Mouse (Mus musculus): ENCODE measurements around the gene Gm11032.
A peak's percentile ranks its signal among the peaks of the same experiment; 100 is the strongest.
"Not testable (repeated sequence)": the region's sequence is repeated elsewhere in the genome, so short reads cannot be mapped to it uniquely, and the experiment has no call there.

Gm11032 gene

GRCm38 (mm10) chr11:4625931-4626330, 6.1 kb downstream of the Gm11032 start:
- no peak for DNase-seq (ENCODE audit: low spot score in 2 of 2)

GRCm38 (mm10) chr11:4627636-4628035, 7.8 kb downstream of the Gm11032 start:
- DNase-seq (ENCODE audit: low spot score in 2 of 2): no peak

- no peak for DNase-seq (ENCODE audit: low spot score in 2 of 2)
Observed at GRCm38 (mm10) chr11:4629861-4630280, 10.0 kb downstream of the Gm11032 start.

- no peak for DNase-seq (ENCODE audit: low spot score in 2 of 2)
Observed at GRCm38 (mm10) chr11:4633420-4633819, 13.6 kb downstream of the Gm11032 start.

- no peak for DNase-seq (ENCODE audit: low spot score in 2 of 2)
Observed at GRCm38 (mm10) chr11:4634395-4634794, 14.5 kb downstream of the Gm11032 start.

GRCm38 (mm10) chr11:4636782-4637342, 17.0 kb downstream of the Gm11032 start:
- no peak for DNase-seq (ENCODE audit: low spot score in 2 of 2)

GRCm38 (mm10) chr11:4637534-4638234, 17.8 kb downstream of the Gm11032 start, which contains the start of gene Ascc2:
Gene Ascc2, plus strand, starts transcription at chr11:4637747.
- peak; percentile 79 to 86 for DNase-seq (ENCODE audit: low spot score in 2 of 2)

- no peak for DNase-seq (ENCODE audit: low spot score in 2 of 2)
Observed at GRCm38 (mm10) chr11:4638261-4638660, 18.4 kb downstream of the Gm11032 start.

GRCm38 (mm10) chr11:4641185-4641584, 21.3 kb downstream of the Gm11032 start:
- DNase-seq (ENCODE audit: low spot score in 2 of 2): no peak

- DNase-seq (ENCODE audit: low spot score in 2 of 2): no peak
Observed at GRCm38 (mm10) chr11:4643722-4644121, 23.9 kb downstream of the Gm11032 start.

GRCm38 (mm10) chr11:4645180-4645579, 25.3 kb downstream of the Gm11032 start:
- DNase-seq (ENCODE audit: low spot score in 2 of 2): not testable (repeated sequence)

- no peak for DNase-seq (ENCODE audit: low spot score in 2 of 2)
Observed at GRCm38 (mm10) chr11:4646409-4646808, 26.5 kb downstream of the Gm11032 start.

- no peak for DNase-seq (ENCODE audit: low spot score in 2 of 2)
Observed at GRCm38 (mm10) chr11:4659818-4660217, 40.0 kb downstream of the Gm11032 start.

- DNase-seq (ENCODE audit: low spot score in 2 of 2): no peak
Observed at GRCm38 (mm10) chr11:4660309-4661025, 40.6 kb downstream of the Gm11032 start.

- DNase-seq (ENCODE audit: low spot score in 2 of 2): no peak
Observed at GRCm38 (mm10) chr11:4661324-4661723, 41.5 kb downstream of the Gm11032 start.

GRCm38 (mm10) chr11:4661871-4662495, 42.1 kb downstream of the Gm11032 start:
- DNase-seq (ENCODE audit: low spot score in 2 of 2): no peak

GRCm38 (mm10) chr11:4662496-4662878, 42.6 kb downstream of the Gm11032 start:
- DNase-seq (ENCODE audit: low spot score in 2 of 2): no peak

Measured in frontal cortex, postnatal 10 days (tissue).